ENCODE assay signal across 8 mouse cellular contexts in genomic region chr10:81319741-81320549, GRCm38 (mm10). TPM values are rescaled to one million over a fixed set of nuclear protein-coding genes. Genes with fewer than 3 reads are reported as not detected.
DNase-seq lines count a peak whose midpoint lies in the region; ATAC-seq and TF ChIP-seq lines count a peak whose summit lies in the region.

No protein-coding gene starts in this region.

- WGBS in thymus, adult 2 months: 2% methylated on average over 38 of the region's 38 CpGs
- 3% methylated on average over 38 of the region's 38 CpGs for WGBS in forebrain, embryonic 10.5 days
- WGBS in intestine, embryonic 16.5 days: 1% methylated on average over 38 of the region's 38 CpGs

- peak overlapping the region; percentile 72 for H3K9ac ChIP-seq in intestine, embryonic 16.5 days (ENCODE audit: low read depth, low read length)

- peaks cover 27% of the 10 kb centered on the region for H3K4me1 ChIP-seq in thymus, adult 2 months (replicated peaks; ENCODE audit: control insufficient read depth, insufficient read depth, low read length)
- peaks cover 65% of the 10 kb centered on the region for H3K4me1 ChIP-seq in forebrain, embryonic 10.5 days
- H3K4me1 ChIP-seq in intestine, embryonic 16.5 days (ENCODE audit: control insufficient read depth, insufficient read depth, low read length): peaks cover 46% of the 10 kb centered on the region

- peaks cover 36% of the 10 kb centered on the region for H3K36me3 ChIP-seq in thymus, adult 2 months (ENCODE audit: control insufficient read depth, insufficient read depth, low read length)
- H3K36me3 ChIP-seq in forebrain, embryonic 10.5 days (replicated peaks): peaks cover 68% of the 10 kb centered on the region
- peaks cover 26% of the 10 kb centered on the region for H3K36me3 ChIP-seq in intestine, embryonic 16.5 days (ENCODE audit: control insufficient read depth, insufficient read depth, low read length)

- H3K27me3 ChIP-seq in thymus, adult 2 months (ENCODE audit: control insufficient read depth, insufficient read depth, low read length): no peaks in the 10 kb centered on the region
- H3K27me3 ChIP-seq in forebrain, embryonic 10.5 days (ENCODE audit: poor library complexity, severe bottlenecking): 0 out of 2 replicates have a peak, but pooled peaks cover 8% of the 10 kb centered on the region
- H3K27me3 ChIP-seq in intestine, embryonic 16.5 days (replicated peaks; ENCODE audit: control insufficient read depth, insufficient read depth, low read length): no peaks in the 10 kb centered on the region

- ATAC-seq in intestine, embryonic 16.5 days: no peak
- ATAC-seq in megakaryocyte progenitor cell, adult 5-6 weeks (replicated peaks; ENCODE audit: poor library complexity): peak; percentile 69

- peak; percentile 90 to 91 for DNase-seq in adrenal gland, adult 18-20 months (ENCODE audit: low spot score in 2 of 2)
- DNase-seq in adrenal gland, adult (ENCODE audit: inconsistent age in 2 of 2, low spot score in 1 of 2): no peak
- DNase-seq in thymus, adult 2 months: peak; percentile 96
- DNase-seq in thymus, postnatal 25 days: no peak
- peak; percentile 98 for DNase-seq in forebrain, embryonic 10.5 days (ENCODE audit: extremely low spot score, low spot score)
- DNase-seq in thymus, postnatal 10 days (ENCODE audit: low spot score in 2 of 2): peak; percentile 30 to 47

- TF ChIP-seq CTCF in thymus, adult 2 months (IDR thresholded peaks at IDR 0.05; ENCODE audit: borderline replicate concordance, control insufficient read depth, extremely low read depth, insufficient read depth, low read length, poor library complexity): no peak

- peak overlapping the region; percentile 65 for H3K27ac ChIP-seq in thymus, adult 2 months (ENCODE audit: control insufficient read depth, insufficient read depth, low read length)
- H3K27ac ChIP-seq in forebrain, embryonic 10.5 days: peak overlapping the region; percentile 97
- H3K27ac ChIP-seq in intestine, embryonic 16.5 days (ENCODE audit: low read length): peak overlapping the region; percentile 94

- peak overlapping the region; percentile 57 for H3K4me2 ChIP-seq in intestine, embryonic 16.5 days (ENCODE audit: low read depth, low read length)

- no peak for TF ChIP-seq POLR2A in thymus, adult 2 months (IDR thresholded peaks at IDR 0.05; ENCODE audit: control insufficient read depth, extremely low read depth, insufficient read depth, low read length, poor library complexity)

- no peaks in the 10 kb centered on the region for H3K9me3 ChIP-seq in forebrain, embryonic 10.5 days
- no peaks in the 10 kb centered on the region for H3K9me3 ChIP-seq in intestine, embryonic 16.5 days (ENCODE audit: control insufficient read depth, low read length)

- peak overlapping the region; percentile 47 for H3K4me3 ChIP-seq in thymus, adult 2 months (ENCODE audit: control insufficient read depth, insufficient read depth, low read length)
- H3K4me3 ChIP-seq in forebrain, embryonic 10.5 days: peak overlapping the region; percentile 96
- peak overlapping the region; percentile 94 for H3K4me3 ChIP-seq in intestine, embryonic 16.5 days (ENCODE audit: low read length)

RNA-seq across cellular contexts. Expression of gene Cactin, which starts 1.0 kb away (rescaled TPM):
- 10 to 100 TPM; 34.3 to 40.9 TPM for total RNA-seq in adrenal gland, adult 18-20 months (2021)
- polyA plus RNA-seq in thymus, adult 2 months (2012; rRNA removed): 89.3 and 89.6 TPM in 2 replicates
- polyA plus RNA-seq in forebrain, embryonic 10.5 days (2016; fragmentation: Nextera tagmentation; extraction: Ambion mirVana): 56.0 and 56.7 TPM in 2 replicates
- polyA plus RNA-seq in intestine, embryonic 16.5 days (2015; fragmentation: Nextera tagmentation; extraction: Ambion mirVana): 28.7 and 29.0 TPM in 2 replicates
- total RNA-seq in megakaryocyte progenitor cell, adult 5-6 weeks (2015): 7.1 and 7.6 TPM in 2 replicates
- total RNA-seq in megakaryocyte progenitor cell, adult 5-6 weeks (2017): 30.8 and 32.7 TPM in 2 replicates

RNA-seq across cellular contexts. Expression of gene Tbxa2r, which starts 8.6 kb away (rescaled TPM):
- 10 to 100 TPM; 23.3 to 29.2 TPM for total RNA-seq in adrenal gland, adult 18-20 months (2021)
- 310 and 312 TPM in 2 replicates for polyA plus RNA-seq in thymus, adult 2 months (2012; rRNA removed)
- polyA plus RNA-seq in forebrain, embryonic 10.5 days (2016; fragmentation: Nextera tagmentation; extraction: Ambion mirVana): 2.4 and 3.0 TPM in 2 replicates
- polyA plus RNA-seq in intestine, embryonic 16.5 days (2015; fragmentation: Nextera tagmentation; extraction: Ambion mirVana): 21.2 and 21.3 TPM in 2 replicates
- 0.20 and 0.47 TPM in 2 replicates for total RNA-seq in megakaryocyte progenitor cell, adult 5-6 weeks (2015)
- 0.47 TPM in 1 of 2 replicates, not detected in the other for total RNA-seq in megakaryocyte progenitor cell, adult 5-6 weeks (2017)

RNA-seq across cellular contexts. Expression of gene Gipc3, which starts 23.1 kb away (rescaled TPM):
- 1 to 10 TPM; 4.5 to 6.7 TPM for total RNA-seq in adrenal gland, adult 18-20 months (2021)
- polyA plus RNA-seq in thymus, adult 2 months (2012; rRNA removed): 0.70 and 0.82 TPM in 2 replicates
- not detected in 2 replicates for polyA plus RNA-seq in forebrain, embryonic 10.5 days (2016; fragmentation: Nextera tagmentation; extraction: Ambion mirVana)
- 0.06 and 0.12 TPM in 2 replicates for polyA plus RNA-seq in intestine, embryonic 16.5 days (2015; fragmentation: Nextera tagmentation; extraction: Ambion mirVana)
- 0.32 TPM in 1 of 2 replicates, not detected in the other for total RNA-seq in megakaryocyte progenitor cell, adult 5-6 weeks (2015)
- 0.17 TPM in 1 of 2 replicates, not detected in the other for total RNA-seq in megakaryocyte progenitor cell, adult 5-6 weeks (2017)

RNA-seq across cellular contexts. Expression of gene Pip5k1c, which starts 27.2 kb away (rescaled TPM):
- 10 to 100 TPM; 37.6 to 40.4 TPM for total RNA-seq in adrenal gland, adult 18-20 months (2021)
- 212 and 239 TPM in 2 replicates for polyA plus RNA-seq in thymus, adult 2 months (2012; rRNA removed)
- 60.6 and 62.1 TPM in 2 replicates for polyA plus RNA-seq in forebrain, embryonic 10.5 days (2016; fragmentation: Nextera tagmentation; extraction: Ambion mirVana)
- 35.4 and 40.5 TPM in 2 replicates for polyA plus RNA-seq in intestine, embryonic 16.5 days (2015; fragmentation: Nextera tagmentation; extraction: Ambion mirVana)
- total RNA-seq in megakaryocyte progenitor cell, adult 5-6 weeks (2015): 18.9 and 24.6 TPM in 2 replicates
- total RNA-seq in megakaryocyte progenitor cell, adult 5-6 weeks (2017): 32.4 and 37.4 TPM in 2 replicates

RNA-seq across cellular contexts. Expression of gene Tjp3, which starts 28.6 kb away (rescaled TPM):
- 1 to 10 TPM; 1.1 to 1.6 TPM for total RNA-seq in adrenal gland, adult 18-20 months (2021)
- 27.5 and 34.5 TPM in 2 replicates for polyA plus RNA-seq in thymus, adult 2 months (2012; rRNA removed)
- 8.8 and 10.1 TPM in 2 replicates for polyA plus RNA-seq in forebrain, embryonic 10.5 days (2016; fragmentation: Nextera tagmentation; extraction: Ambion mirVana)
- 53.2 and 56.6 TPM in 2 replicates for polyA plus RNA-seq in intestine, embryonic 16.5 days (2015; fragmentation: Nextera tagmentation; extraction: Ambion mirVana)
- 2.3 TPM in 2 replicates for total RNA-seq in megakaryocyte progenitor cell, adult 5-6 weeks (2015)
- total RNA-seq in megakaryocyte progenitor cell, adult 5-6 weeks (2017): 3.9 and 5.2 TPM in 2 replicates

Comparison
In these comparisons a context has a peak if more than half of its experiments do, and no peak if none do; other contexts are left out.
1. DNase-seq: peak in adrenal gland, adult 18-20 months (2 of 2), thymus, adult 2 months (single experiment), forebrain, embryonic 10.5 days (single experiment) and thymus, postnatal 10 days (2 of 2); none in adrenal gland, adult (0 of 2) and thymus, postnatal 25 days (single experiment).
2. RNA of gene Tbxa2r, which starts 8.6 kb away (polyA plus RNA-seq): 310 to 312 TPM in thymus, adult 2 months; 21.2 to 21.3 TPM in intestine, embryonic 16.5 days and 2.4 to 3.0 TPM in forebrain, embryonic 10.5 days; every median in the first group is over 10 times any median in the second.
3. Peak in every context shown above with its lines, with median percentiles within 50 percentile points of each other: H3K27ac ChIP-seq and H3K4me3 ChIP-seq.